Mouse (Mus musculus): ENCODE results near the gene Ikzf1.

- TF ChIP-seq EP300 (optimal IDR thresholded peaks at IDR 0.05) = no peak
- TF ChIP-seq CTCF (IDR thresholded peaks at IDR 0.05; ENCODE audit: low read depth) = no peak
Measured at GRCm38 (mm10) chr11:11772196-11772595, 87.4 kb downstream of the Ikzf1 start.
